ENCODE assay signal across 8 mouse cellular contexts in the genomic region with DNA sequence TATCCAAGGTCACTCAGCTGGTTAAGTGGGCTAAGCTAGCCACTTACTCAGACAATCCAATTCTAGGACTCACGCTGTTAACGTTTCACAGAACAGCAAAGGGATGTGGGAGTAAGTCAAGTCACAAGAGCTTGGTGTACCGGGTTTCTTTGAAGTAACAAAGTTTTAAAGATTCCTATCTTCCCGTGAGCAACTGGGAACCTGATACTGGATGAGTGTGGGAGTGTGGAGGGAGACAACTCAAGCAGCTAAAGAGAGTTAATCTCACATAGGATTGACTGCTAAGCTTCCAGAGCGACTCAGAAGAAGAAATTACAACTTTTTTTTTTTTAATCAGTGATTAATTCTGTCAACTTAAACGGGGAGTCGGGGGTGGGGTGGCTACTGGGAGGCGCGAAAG. TPM values are rescaled to one million over a fixed set of nuclear protein-coding genes. Genes with fewer than 3 reads are reported as not detected.
DNase-seq lines count a peak whose midpoint lies in the region; ATAC-seq and TF ChIP-seq lines count a peak whose summit lies in the region.

No protein-coding gene starts in this region.

- no peak for TF ChIP-seq POLR2A in bone marrow macrophage, adult 2 months (IDR thresholded peaks at IDR 0.05; ENCODE audit: borderline replicate concordance, low read depth, low read length)

- DNase-seq in kidney, postnatal 0 days (ENCODE audit: low spot score) = peak; percentile 65
- no peak for DNase-seq in kidney, postnatal 36 days
- no peak for DNase-seq in midbrain, postnatal 0 days (ENCODE audit: low spot score)
- no peak for DNase-seq in right cerebral cortex, postnatal 4 days
- no peak for DNase-seq in frontal cortex, adult 2 months (ENCODE audit: extremely low spot score in 1 of 2, low spot score in 1 of 2)
- DNase-seq in lung, postnatal 25 days (ENCODE audit: low spot score) = no peak

- peak overlapping the region; percentile 92 for H3K27ac ChIP-seq in kidney, postnatal 0 days
- no peak overlapping the region for H3K27ac ChIP-seq in bone marrow macrophage, adult 2 months (ENCODE audit: insufficient read depth, low read depth, low read length)
- H3K27ac ChIP-seq in hindbrain, embryonic 15.5 days (replicated peaks) = no peak overlapping the region
- H3K27ac ChIP-seq in midbrain, postnatal 0 days (ENCODE audit: low read depth, low read length) = no peak overlapping the region

- ATAC-seq in kidney, postnatal 0 days (replicated peaks; ENCODE audit: low FRiP score, low read depth) = no peak
- ATAC-seq in hindbrain, embryonic 15.5 days (ENCODE audit: low FRiP score, low read depth) = no peak
- no peak for ATAC-seq in midbrain, postnatal 0 days (ENCODE audit: low FRiP score)

- H3K9me3 ChIP-seq in kidney, postnatal 0 days (replicated peaks; ENCODE audit: low read length) = no peaks in the 10 kb centered on the region
- no peaks in the 10 kb centered on the region for H3K9me3 ChIP-seq in hindbrain, embryonic 15.5 days
- H3K9me3 ChIP-seq in midbrain, postnatal 0 days (ENCODE audit: low read length) = no peaks in the 10 kb centered on the region

- no peak for TF ChIP-seq CTCF in kidney, postnatal 0 days (IDR thresholded peaks at IDR 0.05; ENCODE audit: low read depth)
- TF ChIP-seq CTCF in bone marrow macrophage, adult 2 months (IDR thresholded peaks at IDR 0.05; ENCODE audit: low read depth, low read length) = no peak
- TF ChIP-seq CTCF in midbrain, postnatal 0 days (IDR thresholded peaks at IDR 0.05) = no peak

- peak overlapping the region; percentile 73 for H3K9ac ChIP-seq in kidney, postnatal 0 days (ENCODE audit: low read depth, low read length)
- H3K9ac ChIP-seq in hindbrain, embryonic 15.5 days = no peak overlapping the region
- H3K9ac ChIP-seq in midbrain, postnatal 0 days (replicated peaks; ENCODE audit: low read length, poor library complexity, severe bottlenecking) = peak overlapping the region; percentile 65; the same call in 1 of the 2 replicates

- peak overlapping the region; percentile 66 for H3K4me3 ChIP-seq in kidney, postnatal 0 days (replicated peaks; ENCODE audit: low read depth, low read length)
- H3K4me3 ChIP-seq in bone marrow macrophage, adult 2 months (ENCODE audit: insufficient read depth, low read length) = peak overlapping the region; percentile 73
- peak overlapping the region; percentile 56 for H3K4me3 ChIP-seq in hindbrain, embryonic 15.5 days
- peak overlapping the region; percentile 53 for H3K4me3 ChIP-seq in midbrain, postnatal 0 days (ENCODE audit: low read depth, low read length)

- peak overlapping the region; percentile 58 for H3K4me2 ChIP-seq in kidney, postnatal 0 days (ENCODE audit: low read length)
- H3K4me2 ChIP-seq in hindbrain, embryonic 15.5 days = peak overlapping the region; percentile 68
- H3K4me2 ChIP-seq in midbrain, postnatal 0 days (ENCODE audit: low read depth, low read length, poor library complexity, severe bottlenecking) = peak overlapping the region; percentile 67

- no peaks in the 10 kb centered on the region for H3K27me3 ChIP-seq in kidney, postnatal 0 days (ENCODE audit: insufficient read depth, low read length)
- no peaks in the 10 kb centered on the region for H3K27me3 ChIP-seq in hindbrain, embryonic 15.5 days
- no peaks in the 10 kb centered on the region for H3K27me3 ChIP-seq in midbrain, postnatal 0 days (ENCODE audit: insufficient read depth, low read length)

- no peaks in the 10 kb centered on the region for H3K36me3 ChIP-seq in kidney, postnatal 0 days (ENCODE audit: insufficient read depth, low read length)
- no peaks in the 10 kb centered on the region for H3K36me3 ChIP-seq in hindbrain, embryonic 15.5 days
- no peaks in the 10 kb centered on the region for H3K36me3 ChIP-seq in midbrain, postnatal 0 days (ENCODE audit: insufficient read depth, low read length)

- H3K4me1 ChIP-seq in kidney, postnatal 0 days (replicated peaks; ENCODE audit: insufficient read depth, low read length) = no peaks in the 10 kb centered on the region
- peaks cover 3% of the 10 kb centered on the region; the same call in 1 of the 2 replicates for H3K4me1 ChIP-seq in bone marrow macrophage, adult 2 months (ENCODE audit: control insufficient read depth, insufficient read depth, low read length)
- H3K4me1 ChIP-seq in hindbrain, embryonic 15.5 days (replicated peaks) = peaks cover 11% of the 10 kb centered on the region
- no peaks in the 10 kb centered on the region for H3K4me1 ChIP-seq in midbrain, postnatal 0 days (ENCODE audit: insufficient read depth, low read length)

- WGBS in kidney, postnatal 0 days = 25% methylated on average over 9 of the region's 9 CpGs
- 18% methylated on average over 9 of the region's 9 CpGs for WGBS in hindbrain, embryonic 15.5 days
- WGBS in midbrain, postnatal 0 days = 12% methylated on average over 9 of the region's 9 CpGs

RNA-seq across cellular contexts. Expression of a gene that starts 10.0 kb away (rescaled TPM):
- 70.8 and 75.6 TPM in 2 replicates for polyA plus RNA-seq in kidney, postnatal 0 days (2015; fragmentation: Nextera tagmentation; extraction: Ambion mirVana)
- polyA plus RNA-seq in bone marrow macrophage, adult 2 months (2012; ENCODE audit: insufficient read depth, insufficient read length, missing spikeins) = 74.5 and 78.4 TPM in 2 replicates
- 67.3 and 71.8 TPM in 2 replicates for polyA plus RNA-seq in hindbrain, embryonic 15.5 days (2015; fragmentation: Nextera tagmentation; extraction: Ambion mirVana)
- 45.8 and 64.8 TPM in 2 replicates for total RNA-seq in midbrain, postnatal 0 days (2014; rRNA removed)
- polyA plus RNA-seq in midbrain, postnatal 0 days (2015; fragmentation: Nextera tagmentation; extraction: Ambion mirVana) = 63.6 and 70.0 TPM in 2 replicates
- 39.7 and 43.1 TPM in 2 replicates for polyA plus RNA-seq in frontal cortex, adult 2 months (2012; rRNA removed)
